Mouse (Mus musculus) adrenal gland, postnatal 10 days (tissue): ENCODE data around the gene Tekt1. TPM values are rescaled to one million over a fixed set of nuclear protein-coding genes. Genes with fewer than 3 reads are reported as not detected.
"Not testable (repeated sequence)": the region's sequence is repeated elsewhere in the genome, so short reads cannot be mapped to it uniquely, and the experiment has no call there.

Experiments used
- DNase-seq: peaks from one replicate; pipeline ENCODE4 v3.0.0; 2021; ENCODE audit warnings: mixed read lengths
- total RNA-seq, 2 experiments: library from RNA; stranded (reverse); gene quantifications; 2 replicates each; pipeline ENCODE4 v1.2.3; 2021

The Tekt1 gene
- total RNA-seq, 2 experiments from 2014 or later = 0.21 TPM; not detected in 1

DNA sequence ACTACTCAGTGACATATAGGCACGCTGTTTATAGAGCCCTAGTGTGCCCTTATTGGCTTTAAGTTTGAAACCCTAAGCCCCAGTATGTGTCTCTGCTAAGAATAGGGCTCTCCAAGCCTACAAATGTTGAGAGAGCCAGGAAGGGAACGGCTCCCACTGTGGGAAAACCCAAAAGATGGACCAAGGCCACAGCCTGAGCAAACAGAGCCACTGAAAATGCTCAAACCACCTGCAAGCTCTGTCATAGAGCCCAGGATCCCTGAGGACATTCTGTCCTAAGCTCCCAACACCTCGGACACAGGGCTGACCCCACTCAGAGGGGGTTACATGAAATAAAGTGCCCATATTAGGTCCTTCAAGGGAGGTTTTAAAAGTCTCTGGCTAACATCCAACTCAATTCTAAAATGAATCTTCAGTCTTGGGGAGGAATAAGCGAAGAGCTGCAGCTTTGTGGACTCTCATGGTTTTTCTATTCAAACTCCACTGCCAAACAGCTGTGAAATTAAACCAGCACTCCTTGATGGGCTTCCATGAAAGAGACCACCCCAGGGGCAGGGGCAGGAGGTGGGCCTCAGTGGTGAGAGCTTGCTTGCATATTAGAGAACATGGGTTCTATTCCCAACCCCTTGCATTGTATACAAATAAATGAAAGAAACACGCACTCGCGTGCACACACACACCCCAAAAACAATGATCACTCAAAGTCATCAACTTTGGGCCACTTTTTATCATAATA, 27.3 kb upstream of the Tekt1 start:
- no peak for DNase-seq

DNA sequence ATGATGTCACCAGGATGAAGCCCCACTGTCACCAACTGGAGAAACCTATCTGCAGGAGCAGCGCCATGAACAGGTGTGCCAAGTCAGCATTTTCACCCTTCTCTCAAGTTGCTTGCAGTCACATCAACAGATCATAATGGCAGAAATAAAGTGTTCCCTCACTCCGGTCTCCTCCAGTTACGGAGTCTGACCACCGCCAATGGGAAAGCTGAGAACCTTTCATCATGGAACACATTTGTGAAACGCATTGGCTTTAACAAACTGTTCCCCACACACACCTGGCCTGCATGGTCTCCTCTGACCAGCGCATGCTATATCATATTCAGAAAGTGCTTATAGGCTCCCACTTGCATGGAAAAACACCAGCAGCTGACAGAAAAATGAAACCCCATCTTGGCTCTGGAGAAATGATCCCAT, 25.9 kb upstream of the Tekt1 start:
- no peak for DNase-seq

DNA sequence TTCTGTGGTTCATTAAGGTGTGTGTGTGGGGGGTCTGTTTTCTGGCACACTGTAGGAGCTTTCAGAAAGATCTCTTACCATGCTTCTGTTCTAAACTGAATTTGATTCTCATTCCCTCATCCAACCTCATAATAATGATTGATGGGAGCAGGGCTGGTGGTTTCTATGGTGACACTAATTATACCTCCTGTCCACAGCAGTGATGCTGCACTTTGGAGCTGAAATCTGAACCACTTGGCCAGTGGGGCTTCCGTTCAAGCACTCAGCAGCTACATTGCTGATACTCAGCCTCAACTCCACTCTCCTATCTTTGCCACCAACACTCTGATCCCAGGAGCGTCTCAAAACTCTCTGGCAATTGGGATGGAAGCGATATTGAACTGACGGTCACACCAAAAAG, 17.1 kb upstream of the Tekt1 start:
- DNase-seq = no peak

DNA sequence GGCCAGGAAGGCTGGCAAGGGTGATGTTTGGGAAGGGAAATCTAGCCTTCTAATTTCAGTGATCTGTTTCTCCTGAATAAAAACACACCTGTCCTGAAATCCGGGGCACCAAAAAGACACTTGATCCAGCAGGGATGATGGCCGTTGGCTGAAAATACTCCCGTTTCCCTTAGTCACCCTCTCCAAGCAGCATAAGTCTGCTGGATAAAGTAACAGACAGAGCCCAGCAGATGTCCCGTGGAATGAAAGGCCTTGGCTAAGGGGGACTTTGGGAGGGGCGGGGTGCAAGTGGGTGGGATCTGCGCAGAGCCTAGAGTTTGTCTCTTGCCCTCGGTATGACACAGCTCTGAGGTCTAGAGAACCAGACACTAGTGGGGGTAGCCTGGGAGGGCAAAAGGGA, 16.0 kb upstream of the Tekt1 start:
- no peak for DNase-seq

DNA sequence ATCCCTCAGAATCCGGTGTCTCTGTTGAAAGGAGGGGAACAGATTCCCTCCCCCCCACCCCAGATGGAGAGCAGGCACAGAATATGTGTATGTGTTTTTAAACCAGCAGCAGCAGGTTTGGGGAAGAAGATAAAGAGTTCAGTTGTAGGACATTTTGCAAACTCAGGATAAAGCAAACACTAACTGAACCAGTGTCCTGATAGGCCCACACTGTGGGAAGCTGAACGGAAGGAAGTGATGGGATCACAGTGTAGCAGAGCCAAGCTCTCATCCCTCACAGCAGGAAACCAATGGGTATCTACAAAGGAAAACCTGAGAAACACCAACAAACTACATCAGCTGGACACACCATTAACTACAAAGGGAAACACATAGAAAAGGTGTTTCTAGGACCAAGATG, 14.3 kb upstream of the Tekt1 start:
- DNase-seq = no peak

DNA sequence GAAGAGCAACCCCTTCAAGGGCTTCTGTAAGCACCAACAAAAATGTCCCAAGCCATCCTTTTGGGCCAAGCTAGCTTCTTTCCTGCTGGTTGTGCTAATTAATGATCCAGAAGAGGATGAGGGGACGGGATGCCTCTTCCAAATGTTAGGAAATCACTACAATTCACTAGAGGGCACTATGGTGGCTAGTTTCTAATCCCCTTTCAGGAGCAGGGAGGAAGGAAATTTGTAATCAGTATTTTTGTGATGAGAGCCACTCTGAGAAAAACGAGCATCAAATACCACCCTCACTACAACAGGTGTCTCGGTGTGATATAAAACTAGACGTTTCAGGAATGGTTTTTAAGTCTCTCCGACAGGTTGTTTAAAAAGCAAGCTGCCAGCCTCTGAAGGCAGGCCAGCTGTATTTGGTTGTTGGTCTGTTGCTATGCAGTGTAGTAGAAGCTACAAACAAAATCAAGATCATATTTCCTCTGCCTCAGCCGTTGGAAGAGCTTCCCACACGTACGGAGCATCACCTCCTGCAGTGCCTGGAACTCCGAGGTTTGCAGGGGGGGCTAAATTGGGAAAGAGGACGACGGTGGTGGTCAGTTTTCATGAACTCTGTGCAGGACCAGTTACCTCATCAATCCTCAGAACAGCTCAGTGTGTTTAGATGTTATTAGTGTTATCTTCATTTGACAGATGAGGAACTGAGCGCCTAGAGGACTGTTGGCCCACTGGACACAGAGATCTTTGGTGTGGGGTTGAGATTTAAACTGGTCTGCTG, 7.8 kb upstream of the Tekt1 start:
- DNase-seq = no peak

DNA sequence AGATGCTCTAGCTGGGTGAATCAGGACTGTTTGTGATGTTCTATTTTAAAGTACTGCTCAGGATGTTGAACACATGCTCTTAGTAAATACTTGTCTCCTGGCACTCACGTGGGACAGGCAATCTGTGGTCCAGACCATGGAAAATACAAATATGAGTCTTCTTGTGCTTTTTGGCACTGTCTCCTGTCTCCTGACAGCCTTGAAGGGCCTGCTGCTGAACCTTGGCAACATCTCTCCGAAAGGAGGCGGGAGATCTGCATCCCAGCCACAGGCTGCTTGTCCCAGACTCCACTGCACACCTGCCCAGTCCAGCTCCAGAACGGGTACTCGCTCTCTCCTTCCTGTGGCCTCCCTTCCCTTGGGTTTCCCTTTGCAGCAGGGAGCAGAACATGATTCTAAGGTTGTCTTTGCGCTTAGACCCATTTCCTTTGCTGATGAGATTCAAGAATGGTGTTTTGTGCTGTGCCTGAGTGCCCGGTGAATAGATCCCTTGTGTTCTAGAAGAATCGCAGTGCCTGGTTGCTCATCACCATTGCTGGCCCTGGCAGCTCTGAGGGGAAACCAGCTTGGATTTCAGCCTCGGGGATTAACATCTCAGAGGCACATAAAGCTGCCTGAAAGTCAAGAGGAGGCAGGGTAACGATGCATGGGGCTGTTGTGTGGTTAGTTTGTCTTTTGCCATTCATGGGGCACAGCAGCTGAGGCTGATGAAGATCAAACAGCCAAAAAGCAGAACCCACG, 5.9 kb upstream of the Tekt1 start:
- DNase-seq = no peak

DNA sequence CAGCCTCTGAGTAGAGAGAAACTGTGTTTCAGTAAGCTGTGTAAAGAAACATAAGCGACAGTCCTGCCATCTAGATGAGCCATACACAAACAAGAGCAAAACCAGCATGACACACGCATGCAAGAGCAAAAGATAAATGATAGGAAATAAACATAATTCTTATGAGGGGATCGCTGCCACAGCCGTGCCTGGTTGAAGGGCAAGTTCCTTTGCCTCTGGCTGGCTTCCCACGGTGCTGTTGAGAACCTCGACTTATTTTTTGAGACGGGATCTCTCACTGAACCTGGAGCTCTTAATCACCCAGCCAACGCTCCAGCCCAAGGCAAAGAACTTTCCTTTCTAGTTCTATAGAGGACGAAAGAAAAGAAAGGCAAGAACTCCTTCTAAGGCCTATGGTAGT, 3.9 kb upstream of the Tekt1 start:
- peak; percentile 50 for DNase-seq

DNA sequence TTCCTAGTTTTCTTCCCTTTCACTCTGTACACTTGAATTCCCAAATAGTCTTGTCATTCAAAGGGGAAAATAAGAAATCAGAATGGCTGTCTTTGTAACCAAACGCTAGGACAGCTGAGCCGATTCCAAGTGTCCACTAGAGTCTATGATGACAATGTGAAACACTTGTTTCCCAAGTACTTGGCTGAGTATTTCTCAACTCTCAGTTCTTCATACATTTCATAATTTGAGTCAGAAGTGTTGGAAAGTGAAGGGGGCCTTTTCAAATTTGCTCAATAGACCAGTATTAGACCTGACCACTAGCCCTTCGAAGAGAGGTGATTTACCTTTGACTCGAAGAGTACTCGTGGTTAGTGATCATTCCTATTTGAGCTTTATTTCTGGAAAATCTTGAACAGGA, 2.3 kb upstream of the Tekt1 start:
- no peak for DNase-seq

DNA sequence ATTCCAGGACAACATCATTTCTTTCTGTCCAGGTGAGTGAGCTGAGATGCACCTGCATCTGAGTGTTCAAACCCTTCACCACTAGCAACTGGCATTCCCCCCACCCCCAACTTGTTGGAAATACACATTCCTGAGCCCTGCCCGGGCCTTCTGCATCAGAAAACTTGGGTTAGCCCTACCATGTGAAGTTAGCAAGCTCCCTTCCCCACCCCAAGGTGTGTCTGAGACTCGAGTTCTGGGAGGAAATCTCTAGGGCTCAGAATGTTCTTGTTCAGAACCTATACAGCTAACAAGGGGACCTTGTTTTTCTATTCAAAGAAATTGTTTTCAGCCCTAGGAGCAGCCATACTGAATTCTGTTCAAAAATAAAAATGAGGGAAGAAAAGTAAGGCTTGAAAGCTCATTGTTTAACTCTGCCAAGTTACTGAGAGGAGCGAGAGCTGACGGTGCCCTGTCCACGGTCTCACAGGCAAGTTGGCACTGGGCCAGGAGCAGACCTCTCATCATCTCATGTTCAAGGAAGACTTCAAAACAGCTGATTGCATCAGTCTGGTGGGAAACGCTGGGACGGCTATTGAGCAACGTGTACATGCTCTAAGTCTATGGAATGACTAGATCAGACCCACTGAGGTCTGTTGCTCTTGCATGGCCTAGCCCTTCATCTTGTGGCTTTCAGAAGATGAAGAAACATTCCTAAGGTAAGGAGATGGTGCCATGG, 1.4 kb upstream of the Tekt1 start:
- DNase-seq = peak; percentile 35

DNA sequence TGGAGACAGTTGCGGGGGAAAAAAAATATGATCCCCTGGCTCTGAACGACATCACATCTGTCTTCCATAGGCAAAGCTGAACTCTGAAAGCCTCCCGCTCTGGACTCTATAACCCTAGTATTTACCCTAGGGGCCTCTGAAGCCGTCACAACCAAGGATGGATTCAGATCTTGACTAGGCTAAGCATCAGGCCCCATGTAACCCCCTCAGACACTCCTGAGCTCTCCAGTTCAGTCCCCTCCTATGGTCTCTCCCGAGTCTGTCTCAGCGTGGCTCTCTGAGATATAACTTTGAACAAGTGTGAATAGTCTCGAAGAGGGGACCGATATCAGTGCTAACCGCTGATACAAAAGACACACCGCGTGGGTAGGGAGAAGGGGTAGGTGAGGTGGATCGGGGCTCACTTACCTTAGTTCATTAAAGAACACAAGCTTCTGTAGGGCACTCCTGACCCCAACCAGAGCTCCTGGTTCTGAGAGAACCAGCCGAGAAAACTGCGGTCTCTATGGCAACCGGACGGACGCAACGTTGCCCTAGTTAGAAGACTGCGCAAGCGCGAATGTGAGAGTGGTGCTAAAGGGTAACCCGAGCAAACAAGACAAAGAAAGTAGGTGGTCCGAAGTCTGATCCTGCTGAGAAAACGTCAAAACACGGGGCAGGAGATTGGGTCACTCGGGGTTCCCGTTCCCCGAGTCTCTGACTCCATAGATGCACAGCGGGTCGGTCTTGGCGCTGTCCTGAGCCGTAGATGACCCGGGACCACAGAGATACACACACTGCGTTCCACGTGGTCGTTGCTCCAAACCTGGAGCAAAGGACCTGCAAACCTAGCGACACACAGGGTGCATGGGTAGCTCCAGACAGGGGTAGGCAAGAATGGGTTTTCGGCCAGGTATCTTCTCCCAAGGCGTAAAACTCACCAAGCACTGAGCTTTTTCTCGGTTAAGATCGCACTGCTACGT, 576 bp downstream of the Tekt1 start:
- peak; percentile 77 for DNase-seq

DNA sequence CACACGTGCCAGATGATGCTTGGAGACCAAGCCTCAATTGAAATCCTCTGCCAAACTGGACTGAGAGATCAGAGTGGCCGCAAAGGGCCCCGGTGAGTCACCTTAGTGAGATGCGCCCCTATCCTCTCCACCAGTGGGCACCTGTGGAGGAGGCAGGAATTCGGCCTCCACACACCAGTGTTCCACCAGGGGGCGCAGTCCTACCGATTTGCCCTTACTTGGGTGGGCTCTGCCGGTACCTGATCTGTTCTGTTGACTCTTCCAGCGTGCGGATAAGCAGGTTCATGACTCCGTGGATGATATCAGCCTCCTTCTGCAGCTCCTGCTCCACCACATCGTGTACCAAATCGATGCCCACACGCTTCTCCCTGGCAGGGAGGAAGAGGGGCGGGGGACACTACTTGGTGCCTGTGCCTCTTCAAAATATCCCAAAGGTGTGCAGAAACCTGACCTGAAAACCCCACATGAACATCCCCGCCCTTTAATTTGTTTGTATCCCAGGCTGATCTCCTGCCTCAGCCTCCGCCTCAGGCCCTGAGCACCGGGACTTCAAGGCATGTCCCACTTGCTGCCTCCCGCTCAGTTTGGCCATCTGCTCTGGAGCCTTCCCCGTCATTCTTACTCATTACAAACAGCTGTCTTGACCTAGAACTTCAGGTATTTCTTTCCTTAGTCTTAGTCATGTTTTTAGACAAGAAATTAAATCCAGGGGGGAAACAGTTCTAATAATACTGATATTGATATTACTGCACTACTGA, 7.1 kb downstream of the Tekt1 start:
- peak; percentile 87 for DNase-seq

DNA sequence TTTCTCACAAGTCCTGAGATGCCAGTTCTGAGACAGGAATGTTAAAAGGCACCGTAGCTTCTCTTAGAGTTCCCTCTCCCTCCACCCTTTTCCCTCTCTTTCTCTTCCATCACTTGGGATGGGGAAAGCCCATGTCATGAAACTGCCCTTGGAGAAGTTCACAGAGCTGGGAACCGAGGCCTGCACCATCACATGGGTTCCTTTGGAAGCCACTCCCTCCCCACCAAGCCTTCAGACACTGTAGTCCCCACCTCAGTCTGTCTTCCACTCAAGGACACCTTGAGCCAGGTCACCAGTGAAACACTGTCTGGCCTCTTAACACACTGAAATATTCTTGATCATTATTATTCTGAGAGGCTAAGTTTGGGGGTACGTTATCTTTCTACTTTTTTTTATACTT, 9.1 kb downstream of the Tekt1 start:
- DNase-seq = no peak

DNA sequence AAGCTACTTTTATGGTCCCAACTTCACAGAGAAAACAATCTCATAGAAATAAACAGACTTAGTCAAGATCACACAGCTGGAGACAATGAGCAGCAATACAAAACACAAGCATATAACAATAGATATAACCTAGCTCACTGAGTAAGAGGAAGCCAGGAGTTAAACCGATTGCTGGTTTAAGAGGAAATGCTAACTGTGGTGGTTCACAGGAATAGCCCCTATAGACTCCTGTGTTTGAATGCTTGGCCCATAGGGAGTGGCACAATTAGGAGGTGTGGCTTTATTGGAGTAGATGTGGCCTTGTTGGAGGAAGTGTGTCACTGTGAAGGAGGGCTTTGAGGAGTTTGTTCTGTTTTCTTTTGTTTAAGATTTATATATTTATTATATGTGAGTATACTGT, 10.0 kb downstream of the Tekt1 start:
- DNase-seq = no peak

DNA sequence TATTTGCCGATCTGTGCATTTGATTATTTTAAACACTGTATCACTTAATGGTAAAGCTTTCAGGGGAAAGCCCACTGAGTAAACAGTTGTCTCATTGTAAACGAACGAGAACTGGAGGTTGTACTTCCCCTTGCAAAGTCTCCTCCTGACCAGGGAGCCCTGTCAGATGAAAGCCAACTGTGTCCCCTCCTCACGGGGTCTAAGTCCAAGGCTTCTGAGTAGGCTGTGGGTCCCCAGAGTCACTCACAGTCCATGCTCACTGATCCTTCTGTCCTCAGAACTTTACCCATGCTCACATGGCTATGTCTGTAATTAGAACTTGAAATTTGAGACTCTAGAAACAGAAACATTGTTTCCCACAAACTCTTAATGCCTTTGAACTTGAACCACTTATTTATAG, 12.6 kb downstream of the Tekt1 start:
- no peak for DNase-seq

DNA sequence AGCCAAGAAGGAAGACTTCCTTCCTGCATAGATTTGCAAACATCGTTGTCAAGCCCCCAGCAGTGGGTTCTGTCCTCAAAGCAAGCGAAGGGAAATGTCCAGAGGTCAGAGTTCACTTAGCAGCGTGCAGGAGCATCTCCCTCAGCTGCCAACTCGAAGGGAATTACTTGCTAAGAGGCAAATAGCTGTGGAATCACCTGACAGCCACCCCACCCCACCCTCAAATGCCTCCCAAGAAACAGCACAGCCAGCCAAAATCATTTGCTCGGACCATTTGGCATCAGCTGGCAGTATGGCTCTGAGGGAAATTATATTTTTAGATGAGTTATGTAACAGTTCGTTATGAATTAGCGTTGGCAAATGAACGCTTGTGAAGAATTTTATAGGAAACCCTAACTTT, 13.2 kb downstream of the Tekt1 start:
- DNase-seq = no peak

DNA sequence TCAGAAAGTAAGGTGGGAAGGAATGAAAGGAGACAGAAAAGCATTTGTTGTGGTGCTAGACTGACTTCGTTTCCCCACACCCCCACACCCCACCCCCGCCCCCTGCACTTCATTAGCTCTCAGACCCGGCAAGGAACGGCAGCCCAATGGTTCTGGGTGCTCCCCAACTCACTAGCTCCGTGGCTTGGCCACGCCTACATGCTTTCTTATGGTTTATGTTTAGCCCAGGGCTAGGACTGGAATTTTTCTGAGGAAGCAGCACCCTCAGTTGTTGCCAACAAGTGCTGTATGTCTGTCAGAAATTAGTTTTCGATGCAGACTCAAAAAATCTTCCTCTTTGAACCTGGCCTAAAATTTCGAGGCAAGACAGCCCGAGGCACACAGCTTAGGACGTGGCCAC, 13.7 kb downstream of the Tekt1 start:
- DNase-seq = no peak

DNA sequence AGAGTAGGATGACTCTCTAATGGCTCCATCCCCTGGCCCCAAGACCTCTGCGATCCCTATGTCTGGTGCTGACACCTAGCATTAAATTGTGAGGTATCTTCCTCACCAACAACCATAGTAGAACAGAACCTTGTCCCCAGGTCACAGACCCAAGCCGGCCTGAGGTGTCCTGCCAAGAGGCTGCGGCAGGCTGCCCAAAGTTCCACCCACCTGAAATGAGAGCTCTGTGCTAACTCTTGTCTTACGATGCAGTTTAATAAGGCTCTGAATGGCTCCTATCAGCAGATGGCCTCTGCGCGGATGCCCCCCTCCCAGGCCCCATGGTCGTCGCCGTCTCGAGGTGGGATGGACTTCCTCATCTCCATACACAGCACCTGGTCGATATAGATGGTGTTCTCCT, 17.8 kb downstream of the Tekt1 start:
- no peak for DNase-seq

DNA sequence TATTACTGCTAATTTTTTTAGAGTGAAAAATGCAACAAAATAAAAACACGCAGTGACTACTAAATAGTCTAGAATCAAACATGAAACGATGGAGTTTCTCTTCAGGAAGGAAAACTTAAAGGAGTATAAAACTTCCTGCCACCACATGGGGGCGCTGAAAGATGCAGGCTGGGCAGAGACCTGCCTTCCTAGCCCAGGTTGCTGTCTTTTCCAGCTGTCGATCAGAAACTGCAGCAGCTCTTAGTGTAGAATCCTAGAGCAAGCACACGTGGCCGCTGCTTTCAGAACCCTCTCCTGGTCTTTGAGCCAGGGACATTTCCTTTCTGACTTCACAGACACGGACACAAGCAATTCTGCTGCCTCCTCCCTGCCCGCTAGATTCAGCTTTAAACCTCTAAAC, 18.3 kb downstream of the Tekt1 start:
- DNase-seq = peak; percentile 78

DNA sequence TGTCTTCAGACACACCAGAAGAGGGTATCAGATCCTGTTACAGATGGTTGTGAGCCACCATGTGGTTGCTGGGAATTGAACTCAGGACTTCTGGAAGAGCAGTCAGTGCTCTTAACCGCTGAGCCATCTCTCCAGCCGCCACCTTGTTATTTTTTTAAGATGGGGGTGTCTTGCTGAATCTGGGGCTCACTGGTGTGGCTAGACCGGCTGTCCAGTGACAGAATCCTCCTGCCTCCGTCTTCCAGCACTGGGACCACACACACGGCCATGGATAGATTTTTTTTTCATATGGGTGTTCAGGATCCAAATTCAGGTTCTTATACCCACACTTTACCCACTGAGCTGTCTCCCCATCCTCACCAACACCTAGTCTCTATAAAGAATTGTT, 19.0 kb downstream of the Tekt1 start:
- DNase-seq = not testable (repeated sequence)
